In the genomic region with DNA sequence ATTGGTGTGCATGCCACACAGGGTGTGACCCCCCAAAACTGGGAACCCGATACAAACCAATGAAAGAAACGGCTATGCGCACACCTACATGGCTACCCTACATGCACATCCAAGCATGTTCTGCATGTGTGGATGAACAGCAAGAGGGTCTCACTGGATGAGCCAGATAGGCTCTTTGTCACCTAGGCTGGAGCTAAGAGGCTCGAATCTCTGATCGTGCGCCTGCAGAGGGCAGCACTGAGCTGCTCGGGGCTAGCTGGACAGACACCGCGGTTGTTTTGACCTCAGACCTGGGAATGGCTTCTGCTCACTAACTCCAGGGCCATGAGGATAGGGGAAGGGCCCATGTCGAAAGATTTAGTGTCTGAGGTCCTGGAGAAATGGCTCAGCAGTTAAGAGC, we compare ENCODE assay signal across 9 mouse cellular contexts. TPM values are rescaled to one million over a fixed set of nuclear protein-coding genes. Genes with fewer than 3 reads are reported as not detected.
A peak's percentile ranks its signal among the peaks of the same experiment; 100 is the strongest.
DNase-seq lines count a peak whose midpoint lies in the region; ATAC-seq lines count a peak whose summit lies in the region.
"Had no signal": no experiment of that assay in that cellular context is flagged by ENCODE, and none has a peak within 500 bp of the region (broad histone marks: within the 10 kb centered on the region; RNA-seq: fewer than 3 reads in every experiment).

No protein-coding gene starts in this region.

- 0 out of 2 replicates have a peak, but pooled peaks cover 7% of the 10 kb centered on the region for H3K27me3 ChIP-seq in heart, embryonic 15.5 days

- ATAC-seq in heart, embryonic 15.5 days (replicated peaks; ENCODE audit: insufficient number of reproducible peaks, insufficient read depth, low FRiP score, low read depth), result 0 out of 2 replicates have a peak, but pooled peaks have one; percentile 13

- 19% methylated on average over 10 of the region's 10 CpGs for WGBS in heart, embryonic 15.5 days
- 25% methylated on average over 10 of the region's 10 CpGs for WGBS in large intestine, adult 2 months

- DNase-seq in CD8-positive naive resting alpha-beta T cell, adult 2 months (ENCODE audit: low read depth in 2 of 2, low spot score in 2 of 2), result peak; percentile 50 to 51
- DNase-seq in adrenal gland, adult 2 months, result peak; percentile 68
- peak; percentile 80 for DNase-seq in embryo, embryonic 9.5 days (ENCODE audit: extremely low spot score)
- DNase-seq in large intestine, adult 2 months (ENCODE audit: low read depth, low spot score), result peak; percentile 78
- DNase-seq in lung, postnatal 25 days (ENCODE audit: low spot score), result peak; percentile 82
- peak; percentile 79 for DNase-seq in retina, postnatal 1 day
- peak; percentile 92 for DNase-seq in thymus, postnatal 4 days

- no peaks in the 10 kb centered on the region for H3K9me3 ChIP-seq in heart, embryonic 15.5 days (replicated peaks)

- no peaks in the 10 kb centered on the region for H3K36me3 ChIP-seq in heart, embryonic 15.5 days

- H3K27ac ChIP-seq in heart, embryonic 15.5 days, result no peak overlapping the region

- no peak overlapping the region for H3K4me3 ChIP-seq in heart, embryonic 15.5 days

- no peak overlapping the region for H3K9ac ChIP-seq in heart, embryonic 15.5 days

- no peaks in the 10 kb centered on the region for H3K4me1 ChIP-seq in heart, embryonic 15.5 days (replicated peaks)

- H3K4me2 ChIP-seq in heart, embryonic 15.5 days, result no peak overlapping the region

RNA-seq across cellular contexts. Expression of a gene that starts 12.9 kb away (rescaled TPM):
- total RNA-seq in adrenal gland, adult 2 months (2021), result not detected
- 0.12 TPM in 1 of 2 replicates, not detected in the other for polyA plus RNA-seq in adrenal gland, adult 2 months (2012; rRNA removed)
- not detected in 2 replicates for polyA plus RNA-seq in heart, embryonic 15.5 days (2015; fragmentation: Nextera tagmentation; extraction: Ambion mirVana)
- not detected in 2 replicates for polyA plus RNA-seq in large intestine, adult 2 months (2012; rRNA removed)
- polyA plus RNA-seq: gonadal fat pad, adult 2 months had no signal

RNA-seq across cellular contexts. Expression of a gene that starts 21.7 kb away (rescaled TPM):
- total RNA-seq in adrenal gland, adult 2 months (2021), result not detected
- polyA plus RNA-seq in adrenal gland, adult 2 months (2012; rRNA removed), result not detected in 2 replicates
- 5.2 and 42.7 TPM in 2 replicates for polyA plus RNA-seq in heart, embryonic 15.5 days (2015; fragmentation: Nextera tagmentation; extraction: Ambion mirVana)
- polyA plus RNA-seq in large intestine, adult 2 months (2012; rRNA removed), result 1.9 and 2.2 TPM in 2 replicates

RNA-seq across cellular contexts. Expression of a gene that starts 33.8 kb away (rescaled TPM):
- not detected for total RNA-seq in adrenal gland, adult 2 months (2021)
- polyA plus RNA-seq in adrenal gland, adult 2 months (2012; rRNA removed), result not detected in 2 replicates
- polyA plus RNA-seq in heart, embryonic 15.5 days (2015; fragmentation: Nextera tagmentation; extraction: Ambion mirVana), result 0.27 TPM in 1 of 2 replicates, not detected in the other
- 0.07 TPM in 2 replicates for polyA plus RNA-seq in large intestine, adult 2 months (2012; rRNA removed)
- polyA plus RNA-seq: gonadal fat pad, adult 2 months had no signal

RNA-seq across cellular contexts. Expression of a gene that starts 37.1 kb away (rescaled TPM):
- total RNA-seq in adrenal gland, adult 2 months (2021), result 1,000 to 10,000 TPM; 1,002 to 1,252 TPM
- 121 and 147 TPM in 2 replicates for polyA plus RNA-seq in adrenal gland, adult 2 months (2012; rRNA removed)
- polyA plus RNA-seq in heart, embryonic 15.5 days (2015; fragmentation: Nextera tagmentation; extraction: Ambion mirVana), result 1,413 and 1,738 TPM in 2 replicates
- polyA plus RNA-seq in large intestine, adult 2 months (2012; rRNA removed), result 146 and 159 TPM in 2 replicates

RNA-seq across cellular contexts. Expression of a gene that starts 51.7 kb away (rescaled TPM):
- not detected for total RNA-seq in adrenal gland, adult 2 months (2021)
- polyA plus RNA-seq in adrenal gland, adult 2 months (2012; rRNA removed), result not detected in 2 replicates
- polyA plus RNA-seq in heart, embryonic 15.5 days (2015; fragmentation: Nextera tagmentation; extraction: Ambion mirVana), result not detected in 2 replicates
- not detected in 2 replicates for polyA plus RNA-seq in large intestine, adult 2 months (2012; rRNA removed)
- polyA plus RNA-seq: gonadal fat pad, adult 2 months had no signal
